Mouse (Mus musculus) heart, adult 2 months (tissue): Measurements from ENCODE around the gene Ldlrad2.

Source experiments
- CTCF ChIP-seq: fragments of 200-600 bp; IDR thresholded peaks from 2 replicates; pipeline ENCODE4 v1.8.1; 2022; ENCODE audit warnings: antibody characterized with exemption, mild to moderate bottlenecking, moderate library complexity
- POLR2A ChIP-seq: fragments of 200-500 bp; IDR thresholded peaks from 2 replicates; pipeline ENCODE4 v1.6.1; 2011; ENCODE audit warnings: mild to moderate bottlenecking, low read depth, low read length, control low read depth; ENCODE audit not compliant: insufficient read depth

DNA sequence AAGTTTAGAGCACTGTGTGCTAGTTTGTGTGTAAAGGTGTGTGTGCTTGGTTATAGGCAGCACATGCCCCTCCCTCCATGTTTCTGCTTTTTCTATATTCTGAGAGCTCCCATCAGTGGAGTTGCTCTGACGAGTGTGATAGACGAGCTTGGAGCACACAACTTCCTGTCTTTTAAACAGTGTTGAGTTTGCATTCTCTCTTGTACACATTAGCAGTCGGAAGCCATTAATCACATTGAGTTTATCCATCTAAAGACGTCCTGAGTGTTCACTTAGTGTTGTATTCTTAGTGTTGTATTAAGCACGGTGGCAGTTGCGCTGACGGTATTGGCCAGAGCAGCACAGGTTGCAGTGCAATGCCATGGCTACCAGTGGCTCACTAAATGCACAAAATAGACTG, 34.9 kb upstream of the Ldlrad2 start:
- TF ChIP-seq POLR2A (no peak), CTCF (no peak)
